Mouse (Mus musculus) spleen, adult 18-20 months (tissue): ENCODE data around the gene Pgap1.

Experiments
- DNase-seq, 2 experiments: peaks; one replicate each; pipeline ENCODE4 v3.0.0; 2022; ENCODE audit warnings: mixed read lengths in 2 of 2

Pgap1 gene

DNA sequence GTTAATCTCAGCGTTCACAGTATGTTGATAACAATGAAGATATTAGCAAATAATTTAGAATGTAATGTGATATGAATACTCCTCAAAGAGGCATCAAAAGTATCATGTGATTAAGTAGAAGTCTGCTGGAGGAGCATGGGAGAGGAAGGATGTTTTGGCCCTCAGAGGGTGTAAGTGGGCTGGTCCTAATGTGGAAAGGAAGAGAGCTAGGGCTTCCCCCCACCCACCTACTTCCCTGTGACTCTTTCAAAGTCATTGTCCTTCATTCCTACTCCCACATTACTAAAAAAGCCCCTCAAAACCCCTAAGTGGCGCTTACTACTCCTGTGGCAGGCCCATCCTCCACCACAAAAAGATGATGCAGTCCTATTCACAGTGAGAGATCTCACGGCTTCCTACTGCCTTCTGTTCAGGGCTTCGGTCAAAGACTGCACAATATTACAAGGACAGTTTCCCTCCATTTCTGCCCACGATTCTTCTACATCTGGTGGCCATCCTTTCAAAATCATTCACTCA, 37.4 kb downstream of the Pgap1 start:
- no peak for DNase-seq

DNA sequence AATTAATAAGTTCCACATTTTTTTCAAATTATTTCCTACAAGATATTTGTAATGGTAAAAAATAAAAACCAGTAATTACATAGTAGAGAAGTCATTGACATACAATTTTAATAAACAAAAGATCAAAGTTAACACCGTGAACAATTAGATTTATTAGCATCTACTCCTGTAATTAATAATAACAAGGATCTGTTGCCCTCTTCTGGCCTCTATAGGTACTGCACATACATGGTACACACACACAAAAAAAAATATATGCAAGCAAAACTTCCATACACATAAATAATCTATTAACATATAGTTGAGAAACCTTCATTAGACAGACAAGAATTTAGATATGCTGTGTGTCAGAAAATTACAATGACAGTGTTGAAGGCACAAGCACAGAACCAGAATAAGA, 43.6 kb downstream of the Pgap1 start:
- DNase-seq, result no peak

DNA sequence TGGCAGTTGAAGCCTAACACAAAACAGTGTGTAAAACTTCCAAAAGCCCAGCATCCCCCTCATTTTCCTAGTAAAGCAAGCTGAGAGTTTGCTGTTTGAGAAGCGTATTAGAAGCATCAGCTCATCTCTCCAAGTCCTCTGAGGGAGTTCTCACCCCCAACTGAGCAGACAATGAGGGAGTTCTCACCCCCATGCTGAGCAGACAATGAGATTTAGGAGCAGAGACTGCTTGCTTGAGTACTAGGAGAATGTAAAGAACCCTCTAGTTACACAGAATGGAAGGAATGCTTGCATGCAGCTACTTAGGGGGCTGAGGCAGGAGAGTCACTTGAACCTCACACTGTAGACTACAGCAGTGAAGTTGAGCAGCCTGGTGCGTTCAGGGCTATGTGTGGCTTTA, 59.0 kb downstream of the Pgap1 start:
- DNase-seq, result no peak

DNA sequence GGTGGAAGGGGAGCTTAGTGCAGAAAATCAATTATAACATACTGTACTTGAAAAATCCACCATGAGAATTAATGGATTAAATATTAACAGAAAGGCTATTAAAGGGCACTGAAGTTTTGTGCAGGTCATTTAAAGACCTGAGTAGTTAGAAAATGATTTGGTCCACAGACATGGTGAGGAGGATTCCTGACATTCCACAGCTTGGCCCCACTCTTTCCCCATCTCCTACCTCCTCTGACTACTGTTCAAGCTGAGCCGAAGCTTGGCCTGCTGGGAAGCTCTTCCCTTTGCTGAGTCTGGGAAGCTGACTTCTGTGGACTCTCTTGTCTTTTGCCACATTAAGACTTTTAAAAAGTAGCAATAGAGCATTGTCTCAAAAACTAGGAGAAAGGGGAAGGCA, 61.2 kb downstream of the Pgap1 start:
- no peak for DNase-seq

DNA sequence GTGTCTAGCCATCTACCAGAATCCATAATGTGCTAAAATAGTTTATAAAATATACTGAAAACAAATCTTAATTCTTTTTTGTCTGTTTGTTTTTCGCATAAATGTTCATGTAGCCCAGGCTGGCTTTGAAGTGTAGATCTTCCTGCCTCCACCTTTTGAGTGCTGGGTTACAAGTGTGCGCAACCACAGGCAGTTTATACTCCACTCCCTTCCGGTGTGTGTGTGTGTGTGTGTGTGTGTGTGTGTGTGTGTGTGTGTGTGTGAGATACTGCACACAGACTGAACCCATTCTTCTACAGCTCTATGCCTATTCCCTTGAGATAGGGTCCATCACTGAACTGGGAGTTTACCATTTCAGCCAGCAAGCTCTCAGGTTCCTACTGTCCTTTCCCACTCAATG, 64.0 kb downstream of the Pgap1 start:
- no peak for DNase-seq

DNA sequence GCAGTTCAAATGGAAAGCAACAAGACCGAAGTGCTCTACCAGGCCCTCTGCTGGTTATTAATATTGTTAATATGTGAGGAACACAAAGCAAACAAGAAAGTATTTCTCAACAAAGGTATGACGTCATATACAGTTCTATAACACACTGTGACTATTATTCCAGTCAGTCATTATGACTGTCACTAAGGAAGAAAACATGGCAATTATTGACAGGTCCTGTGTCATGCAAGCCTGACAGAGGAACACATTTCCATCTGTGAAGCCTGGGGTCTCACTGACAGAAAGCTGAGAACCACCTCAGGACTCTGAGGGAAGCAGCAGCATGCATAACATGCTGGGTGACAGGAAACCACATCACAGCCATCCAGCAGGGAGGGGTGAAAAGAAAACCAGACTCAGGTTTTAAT, 65.0 kb downstream of the Pgap1 start:
- DNase-seq, result peak in 1 of 2 experiments; percentile 4

DNA sequence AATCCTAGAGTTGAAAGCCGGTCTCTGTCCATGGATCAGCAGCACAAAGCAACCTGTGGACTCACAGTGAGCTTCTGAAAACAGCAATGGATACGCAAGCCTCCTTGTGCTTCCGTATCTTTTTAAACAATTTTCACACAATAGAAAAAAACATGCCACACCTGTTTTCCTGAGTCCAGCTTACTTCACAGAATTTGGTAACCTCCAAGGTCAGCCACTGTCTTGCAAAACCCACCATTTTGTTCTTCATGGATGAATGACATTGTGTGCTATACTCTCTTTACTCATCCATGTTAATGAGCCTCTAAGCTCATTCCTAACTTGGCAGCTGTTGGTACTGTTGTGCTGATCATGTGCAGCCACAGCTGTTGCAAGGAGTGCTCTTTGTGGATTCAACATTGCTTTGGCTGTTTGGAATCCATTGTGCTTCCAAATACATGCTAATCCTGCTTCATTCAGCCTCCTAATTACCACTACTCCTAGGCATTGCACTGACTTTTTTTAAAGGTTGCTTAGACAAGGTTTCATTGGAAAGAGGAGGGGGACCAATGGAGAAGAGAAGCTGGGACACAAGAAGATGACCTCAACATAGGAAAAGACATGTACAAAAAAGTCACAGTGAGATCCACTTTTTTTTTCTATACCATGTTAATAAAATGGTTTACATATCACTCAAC, 72.6 kb downstream of the Pgap1 start:
- DNase-seq, result no peak

DNA sequence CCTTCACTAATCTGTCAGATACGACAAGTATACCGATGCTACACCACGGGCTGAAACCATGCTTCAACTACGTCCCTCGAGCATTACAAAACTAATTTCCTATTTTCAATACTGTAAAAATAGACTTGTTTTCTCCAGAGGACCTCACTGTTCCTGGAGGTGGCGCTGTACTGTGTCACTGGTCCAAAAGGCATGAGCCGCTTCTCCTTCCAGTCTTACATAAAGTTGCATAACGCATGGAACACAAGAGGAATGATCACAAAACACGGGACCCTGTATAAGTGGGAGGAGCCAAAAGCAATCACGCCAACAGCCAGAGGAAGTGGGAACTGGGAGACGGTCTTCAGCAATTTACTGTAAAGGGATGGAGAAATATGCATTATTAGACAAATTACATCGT, 77.0 kb downstream of the Pgap1 start:
- no peak for DNase-seq

DNA sequence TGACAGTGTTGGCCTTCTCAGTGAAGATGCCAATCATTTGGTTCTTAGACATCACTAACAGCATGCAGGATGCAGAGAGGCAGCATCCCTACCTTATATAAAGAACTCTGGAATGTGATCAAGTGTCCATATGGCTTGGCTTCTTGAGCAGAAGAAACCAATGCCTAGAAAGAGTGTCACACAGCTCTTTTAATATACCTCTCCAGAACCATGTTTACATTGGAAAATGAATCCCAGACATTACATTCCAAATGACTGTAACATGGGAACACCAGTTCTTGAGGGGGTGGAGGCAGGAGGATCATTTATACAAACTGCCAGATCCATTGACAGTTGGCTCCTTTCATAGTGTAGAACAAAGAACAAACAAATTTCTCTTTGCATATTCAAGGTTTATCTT, 88.8 kb downstream of the Pgap1 start:
- no peak for DNase-seq

DNA sequence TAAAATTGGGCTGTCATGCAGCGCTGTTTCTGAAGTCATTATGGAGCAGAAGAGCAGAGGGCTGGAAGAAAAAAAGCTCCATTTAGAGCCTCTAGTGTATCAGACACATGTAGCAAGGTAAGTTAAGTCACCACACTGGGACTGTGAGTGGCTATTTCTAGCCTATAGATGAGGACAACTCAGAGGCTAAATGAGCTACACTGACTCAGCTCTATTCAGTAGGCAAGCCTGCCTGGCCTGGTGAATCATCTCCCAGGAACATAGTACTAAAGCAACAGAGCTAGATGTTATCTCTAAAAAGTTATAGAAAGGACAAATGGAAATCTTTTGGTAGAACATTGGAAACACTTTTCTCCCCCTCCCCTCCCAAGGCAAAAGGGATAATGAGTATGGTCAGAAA, 90.1 kb downstream of the Pgap1 start:
- no peak for DNase-seq

DNA sequence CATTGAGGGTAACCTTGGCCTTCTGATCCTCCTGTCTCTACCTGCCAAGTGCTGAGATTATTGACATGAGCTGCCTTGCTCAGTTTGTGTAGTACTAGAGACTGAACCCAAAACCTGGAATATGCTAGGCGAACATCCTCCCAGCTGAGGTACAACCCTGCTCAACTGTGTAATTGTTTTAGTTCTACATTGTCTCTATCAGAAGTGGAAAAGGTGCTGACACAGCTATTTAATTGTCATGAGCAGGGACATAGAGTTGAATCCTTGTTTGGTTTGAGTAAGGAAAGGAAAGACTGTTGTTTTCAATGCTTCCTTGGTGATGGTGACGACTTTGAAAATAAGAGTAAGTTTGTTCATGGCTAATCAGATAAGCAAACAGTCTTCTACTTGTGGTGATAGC, 105.4 kb downstream of the Pgap1 start:
- no peak for DNase-seq

DNA sequence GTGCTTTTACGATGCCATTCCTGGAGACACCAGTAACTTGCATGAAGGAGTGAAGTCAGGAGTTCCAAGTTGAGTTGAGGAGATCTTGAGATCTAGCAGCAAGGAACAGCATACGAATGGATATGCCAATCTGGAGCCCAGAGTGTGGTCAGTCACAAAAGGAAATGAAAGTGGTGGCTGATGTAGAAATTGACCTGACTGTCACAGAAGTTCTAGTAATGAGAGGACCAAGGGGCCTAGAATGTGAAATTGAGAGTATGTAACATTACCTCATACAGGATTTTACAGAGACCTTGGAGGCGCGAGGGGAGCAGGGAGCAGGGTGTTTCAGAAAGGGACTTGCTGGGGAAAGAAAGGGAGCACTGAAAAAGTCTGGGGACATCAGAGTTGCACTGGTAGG, 108.7 kb downstream of the Pgap1 start:
- no peak for DNase-seq

DNA sequence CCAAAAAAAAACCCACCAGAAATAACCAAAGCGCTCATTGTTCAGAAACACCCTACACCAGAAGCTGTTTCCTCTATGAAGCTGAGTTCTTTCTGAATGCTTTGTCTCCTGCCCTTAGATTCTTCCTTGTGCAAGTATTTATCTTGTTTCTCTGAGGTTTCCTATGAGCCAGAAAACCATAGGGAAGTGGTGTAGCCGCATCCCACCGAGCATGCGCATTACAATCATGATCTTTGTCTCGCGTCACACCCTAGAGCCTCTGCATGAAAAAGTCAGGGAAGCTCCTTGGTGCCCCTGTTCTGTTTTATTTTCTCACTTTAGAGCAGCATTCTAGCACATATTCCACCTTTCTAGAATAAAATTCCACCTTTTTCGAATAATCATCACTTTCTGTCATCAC, 113.8 kb downstream of the Pgap1 start:
- no peak for DNase-seq

DNA sequence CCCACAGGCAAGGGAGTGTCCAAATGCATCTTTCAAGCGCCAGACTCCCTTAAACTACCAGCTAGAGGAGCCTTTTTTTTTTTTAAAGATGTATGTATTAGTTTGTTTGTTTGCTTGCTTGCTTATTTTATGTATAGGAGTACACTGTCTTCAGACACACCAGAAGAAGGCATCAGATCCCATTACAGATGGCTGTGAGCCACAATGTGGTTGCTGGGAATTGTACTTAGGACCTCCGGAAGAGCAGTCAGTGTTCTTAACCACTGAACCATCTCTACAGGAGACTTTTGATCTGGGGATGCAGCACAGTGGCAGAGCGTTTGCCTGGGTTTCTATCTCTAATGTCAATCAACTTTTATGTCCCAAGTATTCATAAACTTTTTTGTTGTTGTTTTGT, 118.4 kb downstream of the Pgap1 start:
- DNase-seq, result no peak

DNA sequence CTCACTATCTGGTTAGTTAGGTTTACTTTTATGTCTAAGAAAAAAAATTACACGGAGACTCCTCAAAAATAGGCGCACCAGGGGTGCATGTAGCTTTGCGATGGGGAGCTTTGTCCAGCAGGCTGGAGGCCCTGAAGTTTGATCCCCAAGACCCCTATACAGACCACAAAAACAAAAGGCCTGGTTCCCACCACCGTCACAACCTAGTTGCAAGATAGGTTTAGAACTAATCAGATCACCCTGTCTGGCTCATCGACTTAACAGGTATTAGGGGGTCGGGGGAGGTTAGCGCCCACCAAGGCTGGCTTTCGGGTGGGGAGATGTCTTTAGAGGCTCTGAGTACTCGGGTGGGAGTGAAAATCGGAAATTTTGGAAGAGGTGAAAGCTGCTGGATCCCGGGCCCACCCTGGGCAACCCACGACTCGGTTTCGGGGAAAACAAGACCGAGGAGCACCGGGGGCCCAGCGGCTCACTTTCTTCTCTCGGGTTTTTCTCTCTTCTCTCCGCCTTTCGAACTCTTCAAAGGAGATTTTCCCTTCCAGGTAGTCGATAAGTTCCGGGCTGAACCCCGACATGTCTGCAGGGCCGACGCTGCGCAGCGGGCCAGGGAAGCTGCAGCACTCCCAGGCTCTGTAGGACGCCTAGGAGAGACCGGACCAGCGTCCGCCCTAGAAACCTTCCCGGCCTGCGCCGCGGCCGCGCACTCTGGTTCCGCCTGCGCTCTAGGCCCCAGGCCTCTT, 119.0 kb downstream of the Pgap1 start, which contains the start of gene Gtf3c3:
Gtf3c3 (minus strand) TSS at position 632 of the 740 bp plus-strand sequence.
- DNase-seq, result peak; percentile 52 to 75
